Mouse (Mus musculus) spleen, adult 2 months (tissue): ENCODE results near the gene Sorcs3. TPM values are rescaled to one million over a fixed set of nuclear protein-coding genes. Genes with fewer than 3 reads are reported as not detected.

Source experiments
- DNase-seq, 2 experiments: peaks; one replicate each; pipeline versions ENCODE4 v3.0.0 to v3.0.0-alpha.2; 2012 to 2021; ENCODE audit warnings: low spot score in 2 of 2, low read depth in 1 of 2
- H3K27ac ChIP-seq: fragments of 200-500 bp; 2 replicates; pipeline ENCODE4 v1.5.1; 2012; ENCODE audit warnings: low read length, inconsistent platforms; ENCODE audit not compliant: insufficient read depth
- H3K27me3 ChIP-seq: fragments of 200-500 bp; 2 replicates; pipeline ENCODE4 v1.6.1; 2012; ENCODE audit warnings: mild to moderate bottlenecking, moderate library complexity, low read length, inconsistent platforms; ENCODE audit not compliant: control insufficient read depth, insufficient read depth
- H3K36me3 ChIP-seq: fragments of 200-500 bp; 2 replicates; pipeline ENCODE4 v1.6.1; 2012; ENCODE audit warnings: mild to moderate bottlenecking, low read length, inconsistent platforms; ENCODE audit not compliant: control insufficient read depth, insufficient read depth
- H3K4me1 ChIP-seq: fragments of 200-500 bp; 2 replicates; pipeline ENCODE4 v1.6.1; 2011; ENCODE audit warnings: inconsistent platforms; ENCODE audit not compliant: control insufficient read depth, insufficient read depth, insufficient read length
- H3K4me3 ChIP-seq: fragments of 200-500 bp; 2 replicates; pipeline ENCODE4 v1.5.1; 2011; ENCODE audit warnings: mild to moderate bottlenecking, inconsistent platforms; ENCODE audit not compliant: insufficient read depth, insufficient read length; ENCODE audit errors: extremely low read depth
- CTCF ChIP-seq: fragments of 200-500 bp; IDR thresholded peaks from 2 replicates; pipeline ENCODE4 v1.5.1; 2011; ENCODE audit warnings: mild to moderate bottlenecking, inconsistent platforms; ENCODE audit not compliant: insufficient read depth, insufficient read length, insufficient replicate concordance; ENCODE audit errors: extremely low read depth
- POLR2A ChIP-seq: fragments of 200-500 bp; IDR thresholded peaks from 2 replicates; pipeline ENCODE4 v1.6.1; 2011; ENCODE audit warnings: low read depth, low read length, inconsistent platforms
- WGBS: fragments of 180-500 bp; shearing (Covaris S2); methylation state at CpG from one replicate; pipeline ENCODE4 v1.1.7; 2018; 5-methylcytosine and 5-hydroxymethylcytosine counted together
- polyA plus RNA-seq: library from polyadenylated mRNA; depleted of rRNA; stranded (reverse); fragments of >200 nt; gene quantifications from 2 replicates; pipeline ENCODE4 v1.2.3, GENCODE M21; 2012

Gene Sorcs3
- polyA plus RNA-seq, 1 experiment = not detected

GRCm38 (mm10) chr19:48204892-48205761, 698 bp upstream of the Sorcs3 start:
- WGBS = 6% methylated on average over 61 of the region's 62 CpGs
- no peaks in the 10 kb centered on the region for H3K27me3 ChIP-seq
- TF ChIP-seq POLR2A (no peak), CTCF (no peak)
- no peaks in the 10 kb centered on the region for H3K36me3 ChIP-seq
- no peak for DNase-seq
- no peak overlapping the region for H3K4me3 ChIP-seq
- no peak overlapping the region for H3K27ac ChIP-seq
- H3K4me1 ChIP-seq = no peaks in the 10 kb centered on the region

GRCm38 (mm10) chr19:48206861-48207730, 1.3 kb downstream of the Sorcs3 start:
- H3K27me3 ChIP-seq = no peaks in the 10 kb centered on the region
- H3K4me3 ChIP-seq = no peak overlapping the region
- H3K27ac ChIP-seq = no peak overlapping the region
- DNase-seq = no peak
- no peaks in the 10 kb centered on the region for H3K4me1 ChIP-seq
- no peak for TF ChIP-seq POLR2A
- no peak for TF ChIP-seq CTCF
- WGBS = 6% methylated on average over 21 of the region's 21 CpGs
- H3K36me3 ChIP-seq = no peaks in the 10 kb centered on the region

GRCm38 (mm10) chr19:48207731-48208370, 2.0 kb downstream of the Sorcs3 start:
- Histone ChIP-seq H3K27me3 (no peaks in the 10 kb centered on the region), H3K27ac (no peak overlapping the region), H3K4me3 (no peak overlapping the region), H3K4me1 (no peaks in the 10 kb centered on the region), H3K36me3 (no peaks in the 10 kb centered on the region)
- no peak for DNase-seq
- TF ChIP-seq CTCF (no peak), POLR2A (no peak)
- WGBS = 18% methylated on average over 10 of the region's 10 CpGs

- Histone ChIP-seq H3K4me3 (no peak overlapping the region), H3K27me3 (no peaks in the 10 kb centered on the region), H3K4me1 (no peaks in the 10 kb centered on the region), H3K27ac (no peak overlapping the region), H3K36me3 (no peaks in the 10 kb centered on the region)
- DNase-seq = no peak
- no peak for TF ChIP-seq POLR2A
- no peak for TF ChIP-seq CTCF
Measured at GRCm38 (mm10) chr19:48215379-48215778, 9.6 kb downstream of the Sorcs3 start.

GRCm38 (mm10) chr19:48237786-48238372, 32.1 kb downstream of the Sorcs3 start:
- TF ChIP-seq CTCF = no peak
- TF ChIP-seq POLR2A = no peak
- no peaks in the 10 kb centered on the region for H3K36me3 ChIP-seq
- no peak overlapping the region for H3K27ac ChIP-seq
- no peaks in the 10 kb centered on the region for H3K4me1 ChIP-seq
- no peak for DNase-seq
- 56% methylated on average over 13 of the region's 13 CpGs for WGBS
- H3K4me3 ChIP-seq = no peak overlapping the region
- H3K27me3 ChIP-seq = no peaks in the 10 kb centered on the region

GRCm38 (mm10) chr19:48238391-48238790, 32.6 kb downstream of the Sorcs3 start:
- Histone ChIP-seq H3K27me3 (no peaks in the 10 kb centered on the region), H3K4me1 (no peaks in the 10 kb centered on the region), H3K36me3 (no peaks in the 10 kb centered on the region), H3K27ac (no peak overlapping the region), H3K4me3 (no peak overlapping the region)
- TF ChIP-seq POLR2A = no peak
- no peak for TF ChIP-seq CTCF
- no peak for DNase-seq
- 88% methylated on average over 9 of the region's 9 CpGs for whole genome bisulfite sequencing
